Mouse (Mus musculus) embryonic stem cell, embryonic (primary cell): ENCODE data around the gene BC029722.

Experiments used
- CTCF ChIA-PET, 4 experiments: fragments of 300-600 bp in 2 of 4; fragments of 350-600 bp in 2 of 4; sonication (Branson Sonifier 250); formaldehyde crosslinking; loops; one replicate each; lab custom pipeline; 2022; ENCODE audit warnings: inconsistent platforms in 2 of 4; lab: Charles Lee
- POLR2A ChIA-PET, 4 experiments: fragments of 300-600 bp in 2 of 4; fragments of 350-600 bp in 2 of 4; sonication (Branson Sonifier 250); formaldehyde crosslinking; loops; one replicate each; lab custom pipeline; 2022; ENCODE audit warnings: antibody characterized with exemption in 4 of 4, inconsistent platforms in 1 of 4; lab: Charles Lee

The BC029722 gene

GRCm38 (mm10) chr2:155807408-155807807 lies 11.8 kb downstream of the BC029722 start:
- ChIA-PET POLR2A (interaction anchor here in 3 of 4 experiments (0.6 to 2.3 kb wide), 3 partner anchors 11 to 356 kb away, joined by 3 to 6 read pairs (median 4); partner anchors contain the start of gene BC029722 (in 1 of the 3)), CTCF (interaction anchor here in 2 of 4 experiments (1.1 to 1.2 kb wide), 2 partner anchors 13 to 139 kb away, joined by 3 to 4 read pairs; no protein-coding TSS in a partner anchor)

- ChIA-PET POLR2A (interaction anchor here in 2 of 4 experiments (0.7 to 1.0 kb wide), 2 partner anchors 20 to 151 kb away, joined by 3 read pairs; partner anchors contain the start of gene Eif6 (in 1 of the 2)), CTCF (no interaction called here)
Observed at GRCm38 (mm10) chr2:155806548-155806947, 12.7 kb downstream of the BC029722 start.

GRCm38 (mm10) chr2:155805925-155806255 lies 13.3 kb downstream of the BC029722 start:
- CTCF ChIA-PET: no interaction called here
- POLR2A ChIA-PET: interaction anchor here in 1 of 4 experiments (1.0 to 1.4 kb wide), 2 partner anchors 13 to 21 kb away, joined by 3 to 4 read pairs; partner anchors contain the start of genes BC029722 and Eif6

GRCm38 (mm10) chr2:155805231-155805924 lies 13.8 kb downstream of the BC029722 start:
- POLR2A ChIA-PET: interaction anchor here in 1 of 4 experiments (0.9 to 1.4 kb wide), 3 partner anchors 14 to 156 kb away, joined by 3 to 4 read pairs (median 3); partner anchors contain the start of genes BC029722 and Eif6
- CTCF ChIA-PET: no interaction called here

- ChIA-PET POLR2A (interaction anchor here in 1 of 4 experiments (0.9 kb wide), 1 partner anchor 155 kb away, joined by 3 read pairs; no protein-coding TSS in a partner anchor), CTCF (interaction anchor here in 1 of 4 experiments (1.5 kb wide), 1 partner anchor 23 kb away, joined by 4 read pairs; no protein-coding TSS in a partner anchor)
Observed at GRCm38 (mm10) chr2:155804053-155804452, 15.2 kb downstream of the BC029722 start.

- POLR2A ChIA-PET: interaction anchor here in 1 of 4 experiments (1.0 kb wide), 1 partner anchor 50 kb away, joined by 3 read pairs; no protein-coding TSS in a partner anchor
- CTCF ChIA-PET: interaction anchor here (0.5 to 1.3 kb wide), 26 partner anchors 9 to 383 kb away, joined by 3 to 9 read pairs (median 3); partner anchors contain the start of genes Nfs1 (in 1 of the 4), Romo1 (in 1 of the 4) and Spag4 (in 1 of the 4)
Observed at GRCm38 (mm10) chr2:155802761-155803160, 16.5 kb downstream of the BC029722 start.

GRCm38 (mm10) chr2:155798613-155799012 lies 20.6 kb downstream of the BC029722 start:
- CTCF ChIA-PET: no interaction called here
- POLR2A ChIA-PET: interaction anchor here in 3 of 4 experiments (0.6 to 0.9 kb wide), 3 partner anchors 27 to 508 kb away, joined by 3 to 7 read pairs (median 3); no protein-coding TSS in a partner anchor

GRCm38 (mm10) chr2:155794674-155795445 lies 24.4 kb downstream of the BC029722 start:
- CTCF ChIA-PET: interaction anchor here in 1 of 4 experiments (0.6 to 1.0 kb wide), 2 partner anchors 277 to 653 kb away, joined by 3 read pairs; partner anchors contain the start of genes Acss2 and Ggt7
- POLR2A ChIA-PET: interaction anchor here in 1 of 4 experiments (1.5 kb wide), 1 partner anchor 13 kb away, joined by 3 read pairs; no protein-coding TSS in a partner anchor

- ChIA-PET CTCF (interaction anchor here (0.5 to 1.3 kb wide), 6 partner anchors 10 to 711 kb away, joined by 3 to 7 read pairs (median 3); no protein-coding TSS in a partner anchor), POLR2A (interaction anchor here in 3 of 4 experiments (0.6 to 1.3 kb wide), 8 partner anchors 12 to 394 kb away, joined by 3 to 5 read pairs (median 3); partner anchors contain the start of gene Cep250 (in 2 of the 3))
Observed at GRCm38 (mm10) chr2:155792899-155793298, 26.3 kb downstream of the BC029722 start.

- CTCF ChIA-PET: interaction anchor here in 1 of 4 experiments (0.5 to 1.2 kb wide), 2 partner anchors 9 to 15 kb away, joined by 3 read pairs; no protein-coding TSS in a partner anchor
- POLR2A ChIA-PET: interaction anchor here in 1 of 4 experiments (0.7 kb wide), 1 partner anchor 310 kb away, joined by 4 read pairs; no protein-coding TSS in a partner anchor
Observed at GRCm38 (mm10) chr2:155787949-155788931, 31.0 kb downstream of the BC029722 start.

- ChIA-PET POLR2A (no interaction called here), CTCF (interaction anchor here in 1 of 4 experiments (1.2 kb wide), 1 partner anchor 11 kb away, joined by 3 read pairs; no protein-coding TSS in a partner anchor)
Observed at GRCm38 (mm10) chr2:155786905-155787304, 32.3 kb downstream of the BC029722 start.

GRCm38 (mm10) chr2:155784534-155784933 lies 34.7 kb downstream of the BC029722 start:
- POLR2A ChIA-PET: interaction anchor here in 1 of 4 experiments (1.5 kb wide), 1 partner anchor 8 kb away, joined by 5 read pairs; no protein-coding TSS in a partner anchor
- CTCF ChIA-PET: interaction anchor here in 2 of 4 experiments (1.1 to 1.5 kb wide), 2 partner anchors 19 to 29 kb away, joined by 3 to 4 read pairs; no protein-coding TSS in a partner anchor

GRCm38 (mm10) chr2:155779506-155779905 lies 39.7 kb downstream of the BC029722 start:
- POLR2A ChIA-PET: no interaction called here
- CTCF ChIA-PET: no interaction called here

- ChIA-PET CTCF (no interaction called here), POLR2A (no interaction called here)
Observed at GRCm38 (mm10) chr2:155779066-155779465, 40.2 kb downstream of the BC029722 start.

- CTCF ChIA-PET: interaction anchor here in 1 of 4 experiments (0.9 kb wide), 1 partner anchor 86 kb away, joined by 3 read pairs; the partner anchor contains the start of gene Trpc4ap
- POLR2A ChIA-PET: interaction anchor here in 1 of 4 experiments (0.6 kb wide), 2 partner anchors 117 to 472 kb away, joined by 3 to 4 read pairs; no protein-coding TSS in a partner anchor
Observed at GRCm38 (mm10) chr2:155778004-155778403, 41.2 kb downstream of the BC029722 start.

- POLR2A ChIA-PET: interaction anchor here in 1 of 4 experiments (0.6 kb wide), 2 partner anchors 118 to 472 kb away, joined by 3 to 4 read pairs; no protein-coding TSS in a partner anchor
- CTCF ChIA-PET: interaction anchor here in 1 of 4 experiments (0.9 kb wide), 1 partner anchor 85 kb away, joined by 3 read pairs; the partner anchor contains the start of gene Trpc4ap
Observed at GRCm38 (mm10) chr2:155777688-155777985, 41.6 kb downstream of the BC029722 start.
